Mouse (Mus musculus) hindbrain, postnatal 0 days (tissue): Measurements from ENCODE around the gene Btbd11. TPM values are rescaled to one million over a fixed set of nuclear protein-coding genes. Genes with fewer than 3 reads are reported as not detected.

Experiments used
- ATAC-seq: fragments of 200-750 bp; cut with Nextera tagmentation; 2 replicates; pipeline ENCODE4 v1.8.0; 2017; ENCODE audit warnings: mild to moderate bottlenecking, moderate TSS enrichment, moderate library complexity
- DNase-seq: peaks from one replicate; pipeline ENCODE4 v3.0.0-alpha.2; 2015; ENCODE audit warnings: low spot score
- H3K27ac ChIP-seq: fragments of 300-500 bp; sonication (generic); 2 replicates; pipeline ENCODE4 v1.5.1; 2014; ENCODE audit warnings: mild to moderate bottlenecking
- H3K27me3 ChIP-seq: fragments of 300-500 bp; sonication (generic); 2 replicates; pipeline ENCODE4 v1.6.1; 2014; ENCODE audit warnings: low read length, mixed read lengths; ENCODE audit not compliant: insufficient read depth
- H3K36me3 ChIP-seq: fragments of 300-500 bp; sonication (generic); 2 replicates; pipeline ENCODE4 v1.6.1; 2014; ENCODE audit warnings: low read length, mixed read lengths; ENCODE audit not compliant: insufficient read depth
- H3K4me1 ChIP-seq: fragments of 300-500 bp; sonication (generic); 2 replicates; pipeline ENCODE4 v1.6.1; 2014; ENCODE audit warnings: antibody characterized with exemption, low read length, mixed read lengths; ENCODE audit not compliant: insufficient read depth
- H3K4me2 ChIP-seq: fragments of 300-500 bp; sonication (generic); 2 replicates; pipeline ENCODE4 v1.6.1; 2014; ENCODE audit warnings: low read depth, mild to moderate bottlenecking, low read length, moderate library complexity, mixed read lengths
- H3K4me3 ChIP-seq: fragments of 300-500 bp; sonication (generic); 2 replicates; pipeline ENCODE4 v1.5.1; 2014; ENCODE audit warnings: low read length
- H3K9ac ChIP-seq: fragments of 300-500 bp; sonication (generic); replicated peaks from 2 replicates; pipeline ENCODE4 v1.6.1; 2014; ENCODE audit warnings: mild to moderate bottlenecking, low read length, moderate library complexity, mixed read lengths
- H3K9me3 ChIP-seq: fragments of 300-500 bp; sonication (generic); 2 replicates; pipeline ENCODE4 v1.6.1; 2016; ENCODE audit warnings: low read length, mixed read lengths
- CTCF ChIP-seq: IDR thresholded peaks from 2 replicates; pipeline ENCODE4 v1.5.1; 2016; ENCODE audit warnings: antibody characterized with exemption, control low read depth, low read depth
- WGBS: fragments of 180-500 bp; shearing (Covaris S2); extraction: QIAGEN DNeasy Blood & Tissue Kit; methylation state at CpG from one replicate; pipeline ENCODE4 v1.1.7; 2014; 5-methylcytosine and 5-hydroxymethylcytosine counted together
- polyA plus RNA-seq: library from polyadenylated mRNA; unstranded; fragments of >200 nt; fragmentation: Nextera tagmentation; extraction: Ambion mirVana; gene quantifications from 2 replicates; pipeline ENCODE4 v1.2.1, GENCODE M21; 2015
- total RNA-seq: library from RNA; depleted of rRNA; stranded (reverse); fragments of >200 nt; gene quantifications from 2 replicates; pipeline ENCODE4 v1.2.3, GENCODE M21; 2014

Gene Btbd11
- total and polyA plus RNA-seq, 2 experiments from 2014 or later = 21.2 to 72.9 TPM

- Histone ChIP-seq H3K36me3 (no peaks in the 10 kb centered on the region), H3K4me2 (no peak overlapping the region), H3K4me1 (no peaks in the 10 kb centered on the region), H3K9me3 (no peaks in the 10 kb centered on the region), H3K4me3 (no peak overlapping the region), H3K9ac (no peak overlapping the region), H3K27ac (no peak overlapping the region), H3K27me3 (no peaks in the 10 kb centered on the region)
- peak; percentile 39 for DNase-seq
- ATAC-seq = no peak
- no peak for TF ChIP-seq CTCF
- WGBS = 50% methylated on average over 1 of the region's 1 CpGs
Observed at GRCm38 (mm10) chr10:85446700-85447099, 60.1 kb downstream of the Btbd11 start.

GRCm38 (mm10) chr10:85447869-85448268, 61.3 kb downstream of the Btbd11 start:
- no peak for DNase-seq
- Histone ChIP-seq H3K9ac (no peak overlapping the region), H3K36me3 (no peaks in the 10 kb centered on the region), H3K27me3 (no peaks in the 10 kb centered on the region), H3K4me3 (no peak overlapping the region), H3K4me1 (no peaks in the 10 kb centered on the region), H3K4me2 (no peak overlapping the region), H3K9me3 (no peaks in the 10 kb centered on the region), H3K27ac (no peak overlapping the region)
- ATAC-seq = no peak
- TF ChIP-seq CTCF = no peak
- WGBS = 83% methylated on average over 2 of the region's 2 CpGs

GRCm38 (mm10) chr10:85451629-85452368, 65.2 kb downstream of the Btbd11 start:
- Histone ChIP-seq H3K27me3 (no peaks in the 10 kb centered on the region), H3K4me3 (no peak overlapping the region), H3K36me3 (no peaks in the 10 kb centered on the region), H3K9ac (no peak overlapping the region), H3K4me1 (no peaks in the 10 kb centered on the region), H3K4me2 (no peak overlapping the region), H3K27ac (no peak overlapping the region), H3K9me3 (no peaks in the 10 kb centered on the region)
- no peak for DNase-seq
- TF ChIP-seq CTCF = no peak
- 38% methylated on average over 8 of the region's 8 CpGs for WGBS
- ATAC-seq = no peak

GRCm38 (mm10) chr10:85453221-85453775, 66.7 kb downstream of the Btbd11 start:
- no peak for DNase-seq
- no peak for TF ChIP-seq CTCF
- 71% methylated on average over 2 of the region's 2 CpGs for WGBS
- Histone ChIP-seq H3K4me3 (no peak overlapping the region), H3K27me3 (no peaks in the 10 kb centered on the region), H3K9ac (no peak overlapping the region), H3K9me3 (no peaks in the 10 kb centered on the region), H3K4me2 (no peak overlapping the region), H3K36me3 (no peaks in the 10 kb centered on the region), H3K4me1 (no peaks in the 10 kb centered on the region), H3K27ac (no peak overlapping the region)
- 0 out of 2 replicates have a peak, but pooled peaks have one; percentile 22 for ATAC-seq

- no peak overlapping the region for H3K27ac ChIP-seq
- no peak; the same call in 1 of the 2 replicates for TF ChIP-seq CTCF
- H3K4me1 ChIP-seq = peaks cover 4% of the 10 kb centered on the region; the same call in 1 of the 2 replicates
- ATAC-seq (no peak), DNase-seq (no peak)
- no peak overlapping the region for H3K9ac ChIP-seq
- H3K9me3 ChIP-seq = no peaks in the 10 kb centered on the region
- 67% methylated on average over 4 of the region's 4 CpGs for WGBS
- no peak overlapping the region for H3K4me2 ChIP-seq
- H3K27me3 ChIP-seq = no peaks in the 10 kb centered on the region
- no peaks in the 10 kb centered on the region for H3K36me3 ChIP-seq
- no peak overlapping the region for H3K4me3 ChIP-seq
Observed at GRCm38 (mm10) chr10:85455985-85456384, 69.4 kb downstream of the Btbd11 start.

GRCm38 (mm10) chr10:85458744-85459344, 72.2 kb downstream of the Btbd11 start:
- no peak overlapping the region for H3K9ac ChIP-seq
- H3K9me3 ChIP-seq = no peaks in the 10 kb centered on the region
- no peaks in the 10 kb centered on the region for H3K27me3 ChIP-seq
- peak overlapping the region; percentile 64; the same call in 1 of the 2 replicates for H3K27ac ChIP-seq
- peak overlapping the region; percentile 31 for H3K4me2 ChIP-seq
- H3K4me1 ChIP-seq = peaks cover 4% of the 10 kb centered on the region; the same call in 1 of the 2 replicates
- H3K36me3 ChIP-seq = no peaks in the 10 kb centered on the region
- DNase-seq (peak; percentile 65), ATAC-seq (peak; percentile 82)
- no peak for TF ChIP-seq CTCF
- 27% methylated on average over 17 of the region's 17 CpGs for WGBS
- H3K4me3 ChIP-seq = no peak overlapping the region
